Mouse (Mus musculus): Measurements from ENCODE around the gene Rergl.

- TF ChIP-seq CTCF (IDR thresholded peaks at IDR 0.05), result no peak
- no peak for TF ChIP-seq POLR2A (IDR thresholded peaks at IDR 0.05; ENCODE audit: insufficient read depth, low read depth, low read length)
- no peak for TF ChIP-seq EP300 (IDR thresholded peaks at IDR 0.05; ENCODE audit: insufficient read depth, low read depth, low read length)
Observed at GRCm38 (mm10) chr6:139479730-139480129, 22.0 kb downstream of the Rergl start.
